Mouse (Mus musculus) CH12.LX (cell line): ENCODE data around the gene Ccl20. TPM values are rescaled to one million over a fixed set of nuclear protein-coding genes. Genes with fewer than 3 reads are reported as not detected.

Experiments
- DNase-seq: peaks from one replicate; pipeline ENCODE4 v3.0.0-alpha.2; 2013; ENCODE audit errors: extremely low read depth
- H3K27ac ChIP-seq: 2 replicates; pipeline ENCODE4 v1.5.1; 2012; ENCODE audit warnings: low read depth, mild to moderate bottlenecking, control low read depth, moderate library complexity; ENCODE audit not compliant: insufficient read depth
- H3K27me3 ChIP-seq: replicated peaks from 2 replicates; pipeline ENCODE3; 2012; ENCODE audit warnings: inconsistent platforms
- H3K36me3 ChIP-seq, 2 experiments: replicated peaks in 1 of 2; 2 replicates each; pipeline versions ENCODE3 to v1.6.1; 2012; ENCODE audit warnings: inconsistent platforms in 1 of 2, low read length in 1 of 2, mild to moderate bottlenecking in 1 of 2, mixed read lengths in 1 of 2, moderate library complexity in 1 of 2; ENCODE audit not compliant: control insufficient read depth in 1 of 2, insufficient read depth in 1 of 2
- H3K4me1 ChIP-seq, 2 experiments: 2 replicates each; pipeline ENCODE4 v1.6.1; 2012; ENCODE audit warnings: inconsistent platforms in 1 of 2, moderate library complexity in 1 of 2; ENCODE audit not compliant: insufficient read depth in 2 of 2, control insufficient read depth in 1 of 2
- H3K4me2 ChIP-seq: 2 replicates; pipeline ENCODE4 v1.6.1; 2012; ENCODE audit warnings: low read depth, mild to moderate bottlenecking, control low read depth; ENCODE audit not compliant: poor library complexity, insufficient read depth, severe bottlenecking
- H3K4me3 ChIP-seq, 3 experiments: fragments of 150-350 bp in 1 of 3; sonication (generic) in 1 of 3; replicated peaks in 1 of 3; 2 replicates each; pipeline versions ENCODE3 to v1.5.1; 2011 to 2012; ENCODE audit warnings: low read depth in 2 of 3, low read length in 2 of 3, mild to moderate bottlenecking in 2 of 3, moderate library complexity in 2 of 3, control low read depth in 1 of 3, improper control_type of control experiment in 1 of 3, inconsistent platforms in 1 of 3, mixed read lengths in 1 of 3; ENCODE audit not compliant: poor library complexity in 1 of 3
- H3K79me2 ChIP-seq: replicated peaks from 2 replicates; pipeline ENCODE4 v1.6.1; 2012; ENCODE audit warnings: mild to moderate bottlenecking, moderate library complexity; ENCODE audit not compliant: control insufficient read depth, poor library complexity, insufficient read depth, severe bottlenecking; ENCODE audit errors: extremely low read depth
- H3K9ac ChIP-seq: 2 replicates; pipeline ENCODE4 v1.6.1; 2012; ENCODE audit warnings: low read depth, mild to moderate bottlenecking, control low read depth, moderate library complexity; ENCODE audit not compliant: insufficient read depth
- H3K9me3 ChIP-seq: replicated peaks from 2 replicates; pipeline ENCODE3; 2012; ENCODE audit warnings: low read length, inconsistent platforms, mixed read lengths
- CTCF ChIP-seq, 2 experiments: IDR thresholded peaks in 1 of 2; conservative IDR thresholded peaks in 1 of 2; 2 replicates each; pipeline ENCODE4 v1.5.1; 2011 to 2012; ENCODE audit warnings: low read depth in 2 of 2, low read length in 2 of 2, improper control_type of control experiment in 1 of 2, inconsistent platforms in 1 of 2, mild to moderate bottlenecking in 1 of 2, moderate library complexity in 1 of 2
- ELF1 ChIP-seq: IDR thresholded peaks from 2 replicates; pipeline ENCODE4 v1.6.1; 2014; ENCODE audit warnings: low read depth, mild to moderate bottlenecking, inconsistent platforms, low read length, improper control_type of control experiment
- ETS1 ChIP-seq: conservative IDR thresholded peaks from 2 replicates; pipeline ENCODE4 v1.6.1; 2012; ENCODE audit warnings: low read depth, mild to moderate bottlenecking, inconsistent platforms, low read length, improper control_type of control experiment, moderate library complexity
- GABPA ChIP-seq: IDR thresholded peaks from 2 replicates; pipeline ENCODE4 v1.6.1; 2012; ENCODE audit warnings: low read depth, low read length, improper control_type of control experiment, inconsistent platforms; ENCODE audit not compliant: insufficient replicate concordance
- HCFC1 ChIP-seq: IDR thresholded peaks from 2 replicates; pipeline ENCODE4 v1.6.1; 2012; ENCODE audit warnings: low read depth, mild to moderate bottlenecking, inconsistent platforms, low read length, improper control_type of control experiment
- IRF4 ChIP-seq: IDR thresholded peaks from 2 replicates; pipeline ENCODE4 v1.6.1; 2014; ENCODE audit warnings: low read depth, mild to moderate bottlenecking, inconsistent platforms, low read length, improper control_type of control experiment
- JUND ChIP-seq: conservative IDR thresholded peaks from 2 replicates; pipeline ENCODE4 v1.6.1; 2011; ENCODE audit warnings: low read depth, low read length, improper control_type of control experiment
- KAT2A ChIP-seq: IDR thresholded peaks from 2 replicates; pipeline ENCODE4 v1.6.1; 2012; ENCODE audit warnings: low read length, improper control_type of control experiment, inconsistent platforms; ENCODE audit not compliant: insufficient replicate concordance
- MEF2A ChIP-seq: IDR thresholded peaks from 2 replicates; pipeline ENCODE4 v1.6.1; 2014; ENCODE audit warnings: low read depth, mild to moderate bottlenecking, inconsistent platforms, low read length, improper control_type of control experiment, borderline replicate concordance
- MYC ChIP-seq: IDR thresholded peaks from 2 replicates; pipeline ENCODE4 v1.6.1; 2011; ENCODE audit warnings: low read depth, mild to moderate bottlenecking, improper control_type of control experiment, low read length
- NRF1 ChIP-seq: IDR thresholded peaks from 2 replicates; pipeline ENCODE4 v1.6.1; 2014; ENCODE audit warnings: low read depth, mild to moderate bottlenecking, inconsistent platforms, low read length, improper control_type of control experiment, moderate library complexity
- PAX5 ChIP-seq: IDR thresholded peaks from 2 replicates; pipeline ENCODE4 v1.6.1; 2012; ENCODE audit warnings: low read length, inconsistent platforms, mixed read lengths
- RCOR1 ChIP-seq: conservative IDR thresholded peaks from 2 replicates; pipeline ENCODE4 v1.6.1; 2012; ENCODE audit warnings: low read depth, mild to moderate bottlenecking, inconsistent platforms, low read length, improper control_type of control experiment
- SIN3A ChIP-seq: IDR thresholded peaks from 2 replicates; pipeline ENCODE4 v1.6.1; 2012; ENCODE audit warnings: low read length, improper control_type of control experiment, inconsistent platforms
- SMC3 ChIP-seq: IDR thresholded peaks from 2 replicates; pipeline ENCODE4 v1.6.1; 2011; ENCODE audit warnings: low read depth, low read length, improper control_type of control experiment
- TBP ChIP-seq: conservative IDR thresholded peaks from 2 replicates; pipeline ENCODE4 v1.6.1; 2011; ENCODE audit warnings: low read depth, low read length, improper control_type of control experiment
- TCF12 ChIP-seq: IDR thresholded peaks from 2 replicates; pipeline ENCODE4 v1.6.1; 2014; ENCODE audit warnings: low read depth, mild to moderate bottlenecking, inconsistent platforms, low read length, improper control_type of control experiment
- USF1 ChIP-seq: IDR thresholded peaks from 2 replicates; pipeline ENCODE4 v1.6.1; 2014; ENCODE audit warnings: low read depth, mild to moderate bottlenecking, inconsistent platforms, low read length, improper control_type of control experiment
- ZMIZ1 ChIP-seq: IDR thresholded peaks from 2 replicates; pipeline ENCODE4 v1.6.1; 2012; ENCODE audit warnings: low read depth, mild to moderate bottlenecking, inconsistent platforms, low read length, improper control_type of control experiment
- ZNF384 ChIP-seq: IDR thresholded peaks from 2 replicates; pipeline ENCODE4 v1.6.1; 2012; ENCODE audit warnings: low read depth, low read length, improper control_type of control experiment, inconsistent platforms
- dilution Hi-C: fragments of 300-500 bp; cut with MboI; formaldehyde crosslinking; loops from 2 replicates; pipeline ENCODE4 v1.14.3; 2020; ENCODE audit warnings: low sequenced_read_pairs; ENCODE audit not compliant: extremely low pct_unique_long_range_greater_than_20kb, extremely low pct_ligation_motif_present
- in situ Hi-C: fragments of 300-500 bp; cut with MboI; formaldehyde crosslinking; loops from 3 replicates; pipeline ENCODE4 v1.14.3; 2019; ENCODE audit warnings: low sequenced_read_pairs, low pct_ligation_motif_present, low pct_unique_long_range_greater_than_20kb, mixed read lengths
- polyA plus RNA-seq: library from polyadenylated mRNA; unstranded; fragments of >175 nt; gene quantifications from 2 replicates; pipeline ENCODE4 v1.2.1, GENCODE M21; 2012; ENCODE audit warnings: low read depth; ENCODE audit not compliant: insufficient read length
- total RNA-seq, 2 experiments: library from RNA; depleted of rRNA; stranded (reverse); fragments of 300-350 nt in 1 of 2; fragments of >200 nt in 1 of 2; gene quantifications; 2 replicates each; pipeline ENCODE4 v1.2.3; 2012 to 2014

The Ccl20 gene
- total and polyA plus RNA-seq, 3 experiments: 0.32 to 3.4 TPM; not detected in 1

DNA sequence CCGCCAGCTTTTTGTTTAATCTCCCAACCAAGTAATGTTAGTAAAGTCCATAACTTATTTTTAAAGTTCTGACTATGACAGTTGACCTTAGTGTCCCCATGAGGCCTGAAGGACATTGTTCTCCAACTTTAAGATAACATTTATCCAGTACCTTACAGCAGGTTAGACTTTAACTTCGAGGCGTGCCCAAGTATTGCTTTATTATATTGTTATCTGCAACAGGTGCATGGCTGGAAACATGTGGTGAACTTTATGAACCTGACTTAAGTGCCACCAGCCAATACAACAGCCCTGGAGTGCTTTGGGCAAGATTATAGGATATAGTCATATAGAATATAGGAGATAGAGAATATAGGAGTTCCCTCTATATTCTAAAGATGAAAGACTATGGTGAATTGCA lies 651 bp downstream of the Ccl20 start:
- H3K27ac ChIP-seq: no peak overlapping the region
- DNase-seq: no peak
- no peak overlapping the region for H3K4me3 ChIP-seq
- H3K9me3 ChIP-seq: no peaks in the 10 kb centered on the region
- H3K9ac ChIP-seq: no peak overlapping the region
- in situ Hi-C loops (no loop called here), dilution Hi-C loops (no loop called here)
- H3K36me3 ChIP-seq: no peaks in the 10 kb centered on the region
- TF ChIP-seq GABPA: no peak
- TF ChIP-seq ELF1: no peak
- no peak for TF ChIP-seq KAT2A
- no peaks in the 10 kb centered on the region for H3K79me2 ChIP-seq
- no peaks in the 10 kb centered on the region for H3K27me3 ChIP-seq
- no peak overlapping the region for H3K4me2 ChIP-seq
- peaks cover 9 to 10% of the 10 kb centered on the region in 2 experiments; a peak in 3 of 4 replicates for H3K4me1 ChIP-seq

- in situ Hi-C loops (no loop called here), dilution Hi-C loops (no loop called here)
- no peak overlapping the region for H3K4me3 ChIP-seq
- H3K27ac ChIP-seq: no peak overlapping the region
- no peak overlapping the region for H3K4me2 ChIP-seq
- TF ChIP-seq JUND: no peak
- TF ChIP-seq TCF12: no peak
- no peak for TF ChIP-seq IRF4
- TF ChIP-seq MEF2A: no peak
- no peak for TF ChIP-seq RCOR1
- no peak for TF ChIP-seq ZNF384
- TF ChIP-seq HCFC1: no peak
- TF ChIP-seq SIN3A: no peak
- TF ChIP-seq SMC3: no peak
- TF ChIP-seq MYC: no peak
- no peak for TF ChIP-seq USF1
- no peak for TF ChIP-seq NRF1
- TF ChIP-seq ETS1: no peak
- TF ChIP-seq ZMIZ1: no peak
- TF ChIP-seq PAX5: no peak
- TF ChIP-seq CTCF (conservative IDR thresholded peaks at IDR 0.05 in 1 of 2, IDR thresholded peaks at IDR 0.05 in 1 of 2; ENCODE audit: low read depth in 2 of 2, low read length in 2 of 2): no peak
- no peak for TF ChIP-seq TBP
- peaks cover 9 to 10% of the 10 kb centered on the region in 2 experiments; a peak in 3 of 4 replicates for H3K4me1 ChIP-seq
- H3K36me3 ChIP-seq: no peaks in the 10 kb centered on the region
- no peak for DNase-seq
- no peaks in the 10 kb centered on the region for H3K9me3 ChIP-seq
- no peaks in the 10 kb centered on the region for H3K79me2 ChIP-seq
- H3K27me3 ChIP-seq: no peaks in the 10 kb centered on the region
- no peak overlapping the region for H3K9ac ChIP-seq
These were observed 1.1 kb downstream of the Ccl20 start for GRCm38 (mm10) chr1:83117661-83118060.
